Mouse (Mus musculus) hindbrain, embryonic 15.5 days (tissue): ENCODE measurements around the gene Spa17. TPM values are rescaled to one million over a fixed set of nuclear protein-coding genes. Genes with fewer than 3 reads are reported as not detected.
A peak's percentile ranks its signal among the peaks of the same experiment; 100 is the strongest.

Experiments used
- ATAC-seq: fragments of 200-750 bp; cut with Nextera tagmentation; 2 replicates; pipeline ENCODE4 v1.8.0; 2017; ENCODE audit warnings: low read depth, moderate number of reproducible peaks, moderate TSS enrichment; ENCODE audit not compliant: low FRiP score
- H3K27ac ChIP-seq: fragments of 300-500 bp; sonication (generic); replicated peaks from 2 replicates; pipeline ENCODE4 v1.5.1; 2015; ENCODE audit warnings: mild to moderate bottlenecking, inconsistent platforms
- H3K27me3 ChIP-seq: fragments of 300-500 bp; sonication (generic); 2 replicates; pipeline ENCODE4 v1.6.1; 2015; ENCODE audit warnings: control low read depth, inconsistent platforms
- H3K36me3 ChIP-seq: fragments of 300-500 bp; sonication (generic); 2 replicates; pipeline ENCODE4 v1.6.1; 2015; ENCODE audit warnings: control low read depth, inconsistent platforms
- H3K4me1 ChIP-seq: fragments of 300-500 bp; sonication (generic); replicated peaks from 2 replicates; pipeline ENCODE4 v1.6.1; 2015; ENCODE audit warnings: control low read depth, inconsistent platforms
- H3K4me2 ChIP-seq: fragments of 300-500 bp; sonication (generic); 2 replicates; pipeline ENCODE4 v1.6.1; 2015; ENCODE audit warnings: moderate library complexity, mild to moderate bottlenecking, inconsistent platforms
- H3K4me3 ChIP-seq: fragments of 300-500 bp; sonication (generic); 2 replicates; pipeline ENCODE4 v1.5.1; 2015; ENCODE audit warnings: mild to moderate bottlenecking, inconsistent platforms
- H3K9ac ChIP-seq: fragments of 300-500 bp; sonication (generic); 2 replicates; pipeline ENCODE4 v1.6.1; 2015; ENCODE audit warnings: inconsistent platforms
- H3K9me3 ChIP-seq: fragments of 300-500 bp; sonication (generic); 2 replicates; pipeline ENCODE4 v1.6.1; 2016; ENCODE audit warnings: control low read depth, inconsistent platforms
- WGBS: fragments of 180-500 bp; shearing (Covaris S2); methylation state at CpG from one replicate; pipeline ENCODE4 v1.1.7; 2015; 5-methylcytosine and 5-hydroxymethylcytosine counted together
- polyA plus RNA-seq: library from polyadenylated mRNA; unstranded; fragments of >200 nt; fragmentation: Nextera tagmentation; extraction: Ambion mirVana; gene quantifications from 2 replicates; pipeline ENCODE4 v1.2.1, GENCODE M21; 2015

Spa17 gene
- polyA plus RNA-seq = 10.5 and 11.2 TPM in 2 replicates

- ATAC-seq = peak; percentile 94
- WGBS = under 1% methylated on average over 45 of the region's 45 CpGs
- H3K9me3 ChIP-seq = no peaks in the 10 kb centered on the region
- peak within 1 kb of the TSS; percentile 50 for H3K4me3 ChIP-seq
- H3K9ac ChIP-seq = peak within 1 kb of the TSS; percentile 67
- no peaks in the 10 kb centered on the region for H3K36me3 ChIP-seq
- no peaks in the 10 kb centered on the region for H3K27me3 ChIP-seq
- H3K27ac ChIP-seq = peak within 1 kb of the TSS; percentile 82
- peak within 1 kb of the TSS; percentile 61 for H3K4me2 ChIP-seq
- peaks cover 14% of the 10 kb centered on the region for H3K4me1 ChIP-seq
These were observed at the start of gene Spa17 for GRCm38 (mm10) chr9:37613182-37613910. TSS of gene Spa17 (minus strand) at chr9:37613722.

- H3K36me3 ChIP-seq = no peaks in the 10 kb centered on the region
- no peaks in the 10 kb centered on the region for H3K9me3 ChIP-seq
- H3K4me1 ChIP-seq = no peaks in the 10 kb centered on the region
- no peaks in the 10 kb centered on the region for H3K27me3 ChIP-seq
- H3K9ac ChIP-seq = no peak overlapping the region
- no peak overlapping the region for H3K27ac ChIP-seq
- H3K4me3 ChIP-seq = no peak overlapping the region
- no peak overlapping the region for H3K4me2 ChIP-seq
- WGBS = 83% methylated on average over 1 of the region's 1 CpGs
- no peak for ATAC-seq
These were observed 49.7 kb upstream of the Spa17 start for GRCm38 (mm10) chr9:37663210-37663609.

GRCm38 (mm10) chr9:37659413-37659812, 45.9 kb upstream of the Spa17 start:
- H3K4me1 ChIP-seq = peaks cover 13% of the 10 kb centered on the region
- 88% methylated on average over 6 of the region's 6 CpGs for WGBS
- H3K36me3 ChIP-seq = peaks cover under 1% of the 10 kb centered on the region; the same call in 1 of the 2 replicates
- H3K4me3 ChIP-seq = no peak overlapping the region
- no peak overlapping the region for H3K4me2 ChIP-seq
- no peak overlapping the region for H3K9ac ChIP-seq
- H3K9me3 ChIP-seq = no peaks in the 10 kb centered on the region
- no peak overlapping the region for H3K27ac ChIP-seq
- no peak for ATAC-seq
- H3K27me3 ChIP-seq = no peaks in the 10 kb centered on the region

GRCm38 (mm10) chr9:37656931-37657481, 43.5 kb upstream of the Spa17 start, which contains the start of gene Tbrg1:
TSS of gene Tbrg1 (minus strand) at chr9:37657312.
- peaks cover 23% of the 10 kb centered on the region for H3K36me3 ChIP-seq
- H3K4me3 ChIP-seq = peak within 1 kb of the TSS; percentile 93
- H3K4me2 ChIP-seq = peak within 1 kb of the TSS; percentile 77
- peak; percentile 91 for ATAC-seq
- H3K27me3 ChIP-seq = no peaks in the 10 kb centered on the region
- peak within 1 kb of the TSS; percentile 81 for H3K27ac ChIP-seq
- no peaks in the 10 kb centered on the region for H3K9me3 ChIP-seq
- WGBS = under 1% methylated on average over 36 of the region's 36 CpGs
- peak within 1 kb of the TSS; percentile 75 for H3K9ac ChIP-seq
- H3K4me1 ChIP-seq = peaks cover 13% of the 10 kb centered on the region

GRCm38 (mm10) chr9:37656439-37656881, 42.9 kb upstream of the Spa17 start:
- no peak; the same call in 1 of the 2 replicates for ATAC-seq
- no peaks in the 10 kb centered on the region for H3K27me3 ChIP-seq
- peak overlapping the region; percentile 77 for H3K4me2 ChIP-seq
- peak overlapping the region; percentile 75 for H3K9ac ChIP-seq
- H3K36me3 ChIP-seq = peaks cover 26% of the 10 kb centered on the region
- 2% methylated on average over 10 of the region's 10 CpGs for WGBS
- no peaks in the 10 kb centered on the region for H3K9me3 ChIP-seq
- peak overlapping the region; percentile 93 for H3K4me3 ChIP-seq
- H3K27ac ChIP-seq = peak overlapping the region; percentile 81
- H3K4me1 ChIP-seq = peaks cover 13% of the 10 kb centered on the region

- Histone ChIP-seq H3K27ac (no peak overlapping the region), H3K27me3 (no peaks in the 10 kb centered on the region), H3K4me3 (peak overlapping the region; percentile 93), H3K9ac (peak overlapping the region; percentile 75; the same call in 1 of the 2 replicates), H3K4me2 (peak overlapping the region; percentile 77), H3K36me3 (peaks cover 30% of the 10 kb centered on the region), H3K9me3 (no peaks in the 10 kb centered on the region), H3K4me1 (peaks cover 13% of the 10 kb centered on the region)
- ATAC-seq = no peak
- 66% methylated on average over 8 of the region's 8 CpGs for WGBS
These were observed 42.4 kb upstream of the Spa17 start for GRCm38 (mm10) chr9:37655961-37656360.

GRCm38 (mm10) chr9:37653836-37654235, 40.3 kb upstream of the Spa17 start:
- peaks cover 51% of the 10 kb centered on the region for H3K36me3 ChIP-seq
- WGBS = 84% methylated on average over 5 of the region's 5 CpGs
- no peaks in the 10 kb centered on the region for H3K27me3 ChIP-seq
- no peak for ATAC-seq
- no peak overlapping the region for H3K4me2 ChIP-seq
- H3K4me3 ChIP-seq = no peak overlapping the region
- H3K9me3 ChIP-seq = no peaks in the 10 kb centered on the region
- no peak overlapping the region for H3K9ac ChIP-seq
- H3K27ac ChIP-seq = no peak overlapping the region
- H3K4me1 ChIP-seq = peaks cover 13% of the 10 kb centered on the region

- Histone ChIP-seq H3K27ac (no peak overlapping the region), H3K27me3 (no peaks in the 10 kb centered on the region), H3K4me1 (no peaks in the 10 kb centered on the region), H3K36me3 (peaks cover 67% of the 10 kb centered on the region), H3K4me2 (no peak overlapping the region), H3K9me3 (no peaks in the 10 kb centered on the region), H3K9ac (no peak overlapping the region), H3K4me3 (no peak overlapping the region)
- no peak for ATAC-seq
- 97% methylated on average over 5 of the region's 5 CpGs for WGBS
These were observed 37.1 kb upstream of the Spa17 start for GRCm38 (mm10) chr9:37650639-37651038.

- H3K4me1 ChIP-seq = no peaks in the 10 kb centered on the region
- no peak for ATAC-seq
- no peaks in the 10 kb centered on the region for H3K9me3 ChIP-seq
- H3K27me3 ChIP-seq = no peaks in the 10 kb centered on the region
- H3K27ac ChIP-seq = no peak overlapping the region
- H3K9ac ChIP-seq = no peak overlapping the region
- H3K36me3 ChIP-seq = peaks cover 40% of the 10 kb centered on the region
- 85% methylated on average over 3 of the region's 3 CpGs for WGBS
- H3K4me2 ChIP-seq = no peak overlapping the region
- no peak overlapping the region for H3K4me3 ChIP-seq
These were observed 32.7 kb upstream of the Spa17 start for GRCm38 (mm10) chr9:37646246-37646645.

- 92% methylated on average over 3 of the region's 3 CpGs for WGBS
- Histone ChIP-seq H3K4me1 (no peaks in the 10 kb centered on the region), H3K4me3 (no peak overlapping the region), H3K9me3 (no peaks in the 10 kb centered on the region), H3K36me3 (no peaks in the 10 kb centered on the region), H3K27ac (no peak overlapping the region), H3K9ac (no peak overlapping the region), H3K4me2 (no peak overlapping the region), H3K27me3 (no peaks in the 10 kb centered on the region)
- no peak for ATAC-seq
These were observed 25.2 kb upstream of the Spa17 start for GRCm38 (mm10) chr9:37638721-37639120.

GRCm38 (mm10) chr9:37636800-37637542, 23.4 kb upstream of the Spa17 start:
- ATAC-seq = no peak; the same call in 1 of the 2 replicates
- H3K36me3 ChIP-seq = no peaks in the 10 kb centered on the region
- 58% methylated on average over 6 of the region's 6 CpGs for WGBS
- H3K9ac ChIP-seq = no peak overlapping the region
- H3K4me2 ChIP-seq = no peak overlapping the region
- no peak overlapping the region for H3K4me3 ChIP-seq
- H3K27ac ChIP-seq = no peak overlapping the region
- no peaks in the 10 kb centered on the region for H3K9me3 ChIP-seq
- H3K4me1 ChIP-seq = no peaks in the 10 kb centered on the region
- no peaks in the 10 kb centered on the region for H3K27me3 ChIP-seq

GRCm38 (mm10) chr9:37636335-37636734, 22.8 kb upstream of the Spa17 start:
- Histone ChIP-seq H3K36me3 (no peaks in the 10 kb centered on the region), H3K4me3 (no peak overlapping the region), H3K9ac (no peak overlapping the region), H3K9me3 (no peaks in the 10 kb centered on the region), H3K4me1 (no peaks in the 10 kb centered on the region), H3K27me3 (no peaks in the 10 kb centered on the region), H3K27ac (no peak overlapping the region), H3K4me2 (no peak overlapping the region)
- ATAC-seq = no peak
- WGBS = 17% methylated on average over 7 of the region's 7 CpGs
